Mouse (Mus musculus) liver (tissue): ENCODE measurements around the gene Fbxo21.

Source experiments
- DNase-seq: peaks from one replicate; pipeline ENCODE4 v3.0.0-alpha.2; 2020; ENCODE audit warnings: mixed read lengths

Gene Fbxo21

GRCm38 (mm10) chr5:118047091-118047757, 70.7 kb downstream of the Fbxo21 start:
- no peak for DNase-seq

GRCm38 (mm10) chr5:118048412-118048811, 71.9 kb downstream of the Fbxo21 start:
- no peak for DNase-seq

GRCm38 (mm10) chr5:118048928-118049327, 72.4 kb downstream of the Fbxo21 start:
- no peak for DNase-seq

- DNase-seq = no peak
Observed at GRCm38 (mm10) chr5:118050743-118051142, 74.2 kb downstream of the Fbxo21 start.

- no peak for DNase-seq
Observed at GRCm38 (mm10) chr5:118051981-118052662, 75.6 kb downstream of the Fbxo21 start.

- DNase-seq = no peak
Observed at GRCm38 (mm10) chr5:118053205-118053604, 76.7 kb downstream of the Fbxo21 start.

- no peak for DNase-seq
Observed at GRCm38 (mm10) chr5:118057508-118058111, 81.1 kb downstream of the Fbxo21 start.

GRCm38 (mm10) chr5:118058858-118059257, 82.3 kb downstream of the Fbxo21 start:
- DNase-seq = no peak

GRCm38 (mm10) chr5:118059646-118060045, 83.1 kb downstream of the Fbxo21 start:
- no peak for DNase-seq
